Mouse (Mus musculus) frontal cortex, postnatal 10 days (tissue): ENCODE results near the gene Insm1.

Experiments
- DNase-seq, 2 experiments: peaks; one replicate each; pipeline ENCODE4 v3.0.0; 2022; ENCODE audit warnings: low spot score in 2 of 2, mixed read lengths in 1 of 2

Gene Insm1

DNA sequence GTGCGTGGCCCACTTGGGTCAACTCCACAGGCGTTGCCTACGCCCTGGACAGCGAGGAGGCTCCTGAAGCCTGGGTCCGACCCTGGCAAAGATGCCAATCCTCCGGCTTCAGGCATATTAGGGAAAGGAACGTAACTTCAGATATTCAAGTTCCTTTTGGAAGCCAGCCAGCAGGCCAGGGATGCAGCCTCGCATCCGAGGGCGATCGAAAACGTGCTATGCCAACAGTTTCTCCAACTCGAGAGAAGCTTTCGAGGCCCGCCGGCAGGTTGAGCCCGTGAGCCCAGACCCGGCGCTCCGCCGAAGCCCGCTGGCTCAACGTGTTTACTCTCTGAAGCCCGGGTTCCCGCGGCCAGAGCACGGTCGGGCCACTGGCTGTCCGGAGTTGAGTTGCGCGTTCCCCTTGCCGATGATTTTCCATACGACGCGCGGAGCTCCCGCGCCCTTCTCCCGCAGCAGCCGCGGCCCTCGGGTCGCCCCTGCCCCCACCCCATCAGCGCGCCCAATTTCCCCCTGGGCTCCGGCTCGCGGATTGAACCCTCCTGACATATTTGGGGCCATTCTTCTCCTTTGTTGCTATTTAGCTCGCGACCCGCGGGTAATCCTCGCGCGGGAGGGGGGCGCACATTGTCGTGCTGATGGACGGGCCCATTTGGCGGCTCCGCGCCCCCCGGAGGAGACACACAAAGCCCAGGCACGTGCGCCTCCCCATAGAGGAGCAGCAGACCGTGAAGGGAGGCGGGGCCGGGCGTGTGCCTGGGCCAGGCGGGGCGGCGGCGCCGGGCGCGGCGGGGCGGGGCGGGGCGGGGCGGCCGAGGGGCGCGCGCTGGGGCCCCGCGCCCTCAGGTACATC is at the start of gene Insm1:
Gene Insm1, plus strand, starts transcription at position 846 of the 853 bp plus-strand sequence.
- peak in 1 of 2 experiments; percentile 59 for DNase-seq

- no peak for DNase-seq
Measured at GRCm38 (mm10) chr2:146172106-146172505, 49.6 kb upstream of the Insm1 start.

DNA sequence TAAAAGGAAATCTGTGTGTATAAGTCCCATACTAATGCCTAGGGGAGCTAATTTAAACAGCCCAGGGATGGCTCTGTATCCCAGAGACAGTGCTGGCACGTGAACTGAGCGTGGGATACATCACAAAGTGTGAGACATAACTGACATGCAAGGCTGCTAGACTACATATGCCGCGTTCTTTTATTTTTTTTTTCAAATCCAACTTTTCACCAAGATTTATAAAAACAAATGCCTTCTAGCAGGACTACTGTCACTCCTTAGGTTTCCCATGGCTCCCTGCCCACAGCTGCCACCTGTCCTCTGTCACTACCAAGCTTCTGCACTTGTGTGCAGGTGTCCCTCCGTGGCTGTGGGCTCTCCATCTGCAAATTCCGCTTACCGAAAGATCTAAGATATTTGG is 47.5 kb upstream of the Insm1 start:
- DNase-seq = peak in 1 of 2 experiments; percentile 32

- no peak for DNase-seq
Measured at GRCm38 (mm10) chr2:146178718-146179117, 43.0 kb upstream of the Insm1 start.

GRCm38 (mm10) chr2:146183830-146184793 is 37.6 kb upstream of the Insm1 start:
- no peak for DNase-seq

- no peak for DNase-seq
Measured at GRCm38 (mm10) chr2:146196126-146196525, 25.6 kb upstream of the Insm1 start.

DNA sequence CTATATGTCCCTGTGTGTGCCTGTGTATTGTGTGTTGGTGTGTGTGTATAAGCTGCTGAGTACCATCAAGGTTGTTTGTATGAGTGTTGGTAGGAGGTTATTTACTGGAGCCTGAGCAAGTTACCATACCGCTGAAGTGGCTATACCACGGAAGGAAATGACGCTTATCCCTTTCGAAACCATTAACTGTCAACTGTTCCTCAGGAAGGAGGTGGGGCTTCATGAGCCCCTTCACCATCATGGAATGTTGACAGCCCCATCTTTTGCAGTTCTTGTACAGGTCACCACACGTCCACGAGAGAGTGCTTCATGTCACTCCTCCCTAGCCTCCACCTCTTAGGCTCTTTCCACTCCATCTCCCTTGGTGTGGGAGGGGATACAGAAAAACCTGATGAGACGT is 23.8 kb upstream of the Insm1 start:
- DNase-seq = no peak

DNA sequence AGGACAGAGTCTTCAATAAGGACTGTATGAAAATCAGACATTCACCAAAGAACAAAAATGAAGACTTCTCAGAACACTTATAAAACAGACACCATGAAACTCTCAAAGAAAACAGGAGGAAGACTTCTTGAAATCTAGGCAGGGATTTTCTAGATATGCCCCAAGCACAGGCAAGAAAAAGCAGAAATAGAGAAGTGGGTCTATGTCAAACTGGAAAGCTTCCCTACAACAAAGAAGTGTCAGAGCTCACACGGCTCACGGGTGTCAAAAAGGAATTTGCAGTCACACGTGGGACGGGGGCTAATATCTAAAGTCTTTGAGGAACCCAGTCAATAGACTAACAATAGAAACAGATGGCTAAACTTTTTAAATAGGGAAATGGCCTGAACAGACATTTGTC is 10.8 kb upstream of the Insm1 start:
- no peak for DNase-seq

DNA sequence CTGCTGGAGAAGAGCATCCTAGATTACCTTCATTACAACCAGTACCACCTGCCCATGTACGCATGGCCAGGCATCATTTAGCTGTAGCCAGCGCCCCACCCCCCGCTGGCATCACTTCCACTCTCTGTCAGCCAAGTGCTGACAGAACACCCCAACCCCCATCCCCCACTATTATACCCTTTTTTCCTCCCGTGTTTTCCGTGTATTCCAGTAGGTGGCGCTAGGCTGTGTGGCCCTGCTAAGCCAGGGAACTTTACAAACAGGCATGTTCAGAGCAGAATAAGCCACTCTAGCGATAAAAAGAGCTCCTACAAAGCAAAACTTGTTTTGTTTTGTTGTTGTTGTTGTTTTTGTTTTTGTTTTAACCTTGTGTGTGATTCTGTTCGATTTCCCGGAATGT is 7.0 kb upstream of the Insm1 start:
- DNase-seq = peak in 1 of 2 experiments; percentile 28

- no peak for DNase-seq
Measured at GRCm38 (mm10) chr2:146216111-146217064, 5.3 kb upstream of the Insm1 start.

- DNase-seq = no peak
Measured at GRCm38 (mm10) chr2:146217227-146217980, 4.3 kb upstream of the Insm1 start.

DNA sequence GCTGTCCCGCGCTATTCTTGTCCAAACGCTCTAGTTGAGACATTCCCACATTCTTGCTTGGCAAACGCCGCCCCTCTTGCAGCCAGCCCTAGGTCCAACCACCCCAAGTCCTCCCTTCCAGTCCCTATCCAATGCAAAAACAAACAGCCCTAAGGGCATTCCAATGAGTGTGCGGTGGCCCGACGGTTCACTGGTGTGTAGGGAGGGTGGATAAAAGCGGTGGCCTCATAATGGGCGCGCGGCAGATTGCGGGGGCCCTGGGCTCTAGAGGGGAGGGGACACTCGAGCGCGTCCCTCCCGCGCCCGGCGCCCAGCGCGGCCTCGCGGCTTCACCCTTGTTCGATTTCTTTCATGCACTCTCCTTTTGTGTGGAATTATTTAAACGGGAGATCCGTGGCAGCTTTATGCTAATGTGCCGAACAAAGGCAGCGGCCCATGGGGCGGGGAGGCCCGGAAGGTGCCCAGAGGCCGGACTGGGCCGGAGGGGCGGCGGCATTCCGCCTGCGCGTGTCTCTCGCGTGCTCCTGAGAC is 3.5 kb upstream of the Insm1 start:
- DNase-seq = no peak

DNA sequence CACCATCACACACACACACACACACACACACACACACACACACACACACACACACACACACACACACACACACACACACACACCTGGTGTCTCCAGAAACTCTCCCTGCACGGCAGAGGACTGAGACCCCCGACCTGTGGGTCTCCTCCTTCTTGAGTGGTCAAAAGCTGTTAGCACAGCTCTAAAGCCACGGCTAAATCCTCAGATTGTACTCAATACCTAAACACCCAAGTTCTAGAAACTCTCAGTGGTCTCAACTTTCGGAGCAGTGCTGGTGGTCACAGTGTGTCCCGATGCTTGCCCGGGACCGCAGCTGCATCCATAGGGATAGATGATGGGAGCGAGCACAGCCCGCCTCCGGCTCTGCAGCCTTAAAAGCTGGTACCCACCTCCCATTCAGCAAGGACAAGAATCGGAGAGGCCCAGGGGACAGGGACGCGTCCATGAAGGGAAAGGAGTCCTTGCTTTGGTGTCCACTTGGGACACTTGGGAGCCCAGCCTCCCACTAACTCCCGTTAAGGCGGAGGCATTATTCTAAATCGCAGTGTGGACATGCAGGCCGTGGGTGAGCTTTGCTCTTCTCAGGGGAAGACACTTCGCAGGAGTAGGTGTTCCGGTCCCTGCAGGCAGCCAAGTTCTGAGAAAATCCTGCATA is 2.7 kb upstream of the Insm1 start:
- no peak for DNase-seq

- DNase-seq = no peak
Measured at GRCm38 (mm10) chr2:146219791-146220190, 1.9 kb upstream of the Insm1 start.

GRCm38 (mm10) chr2:146220591-146221075 is 1.1 kb upstream of the Insm1 start:
- DNase-seq = no peak

- DNase-seq = peak in 1 of 2 experiments; percentile 74
Measured at GRCm38 (mm10) chr2:146221929-146222278, 183 bp downstream of the Insm1 start.

GRCm38 (mm10) chr2:146222279-146223175 is 806 bp downstream of the Insm1 start:
- peak in 1 of 2 experiments; percentile 32 for DNase-seq

DNA sequence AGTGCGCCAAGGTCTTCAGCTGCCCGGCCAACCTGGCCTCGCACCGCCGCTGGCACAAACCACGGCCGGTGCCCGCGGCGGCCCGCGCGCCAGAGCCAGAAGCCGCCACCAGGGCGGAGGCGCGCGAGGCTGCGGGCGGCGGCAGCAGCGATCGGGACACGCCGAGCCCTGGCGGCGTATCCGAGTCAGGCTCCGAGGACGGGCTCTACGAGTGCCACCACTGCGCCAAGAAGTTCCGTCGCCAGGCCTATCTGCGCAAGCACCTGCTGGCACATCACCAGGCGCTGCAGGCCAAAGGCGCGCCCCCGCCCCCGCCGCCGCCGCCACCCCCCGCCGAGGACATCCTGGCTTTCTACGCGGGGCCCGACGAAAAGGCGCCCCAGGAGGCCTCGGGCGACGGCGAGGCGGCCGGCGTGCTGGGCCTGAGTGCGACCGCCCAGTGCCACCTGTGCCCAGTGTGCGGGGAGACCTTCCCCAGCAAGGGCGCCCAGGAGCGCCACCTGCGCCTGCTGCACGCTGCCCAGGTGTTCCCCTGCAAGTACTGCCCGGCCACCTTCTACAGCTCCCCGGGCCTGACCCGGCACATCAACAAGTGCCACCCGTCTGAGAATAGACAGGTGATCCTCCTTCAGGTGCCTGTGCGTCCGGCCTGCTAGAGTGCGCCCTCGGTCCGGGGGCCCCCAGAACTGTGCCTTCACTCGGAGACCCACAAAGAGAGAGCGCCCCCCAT is 1.6 kb downstream of the Insm1 start:
- DNase-seq = peak in 1 of 2 experiments; percentile 24
